19 mouse cellular contexts compared by ENCODE assay signal in the genomic region with DNA sequence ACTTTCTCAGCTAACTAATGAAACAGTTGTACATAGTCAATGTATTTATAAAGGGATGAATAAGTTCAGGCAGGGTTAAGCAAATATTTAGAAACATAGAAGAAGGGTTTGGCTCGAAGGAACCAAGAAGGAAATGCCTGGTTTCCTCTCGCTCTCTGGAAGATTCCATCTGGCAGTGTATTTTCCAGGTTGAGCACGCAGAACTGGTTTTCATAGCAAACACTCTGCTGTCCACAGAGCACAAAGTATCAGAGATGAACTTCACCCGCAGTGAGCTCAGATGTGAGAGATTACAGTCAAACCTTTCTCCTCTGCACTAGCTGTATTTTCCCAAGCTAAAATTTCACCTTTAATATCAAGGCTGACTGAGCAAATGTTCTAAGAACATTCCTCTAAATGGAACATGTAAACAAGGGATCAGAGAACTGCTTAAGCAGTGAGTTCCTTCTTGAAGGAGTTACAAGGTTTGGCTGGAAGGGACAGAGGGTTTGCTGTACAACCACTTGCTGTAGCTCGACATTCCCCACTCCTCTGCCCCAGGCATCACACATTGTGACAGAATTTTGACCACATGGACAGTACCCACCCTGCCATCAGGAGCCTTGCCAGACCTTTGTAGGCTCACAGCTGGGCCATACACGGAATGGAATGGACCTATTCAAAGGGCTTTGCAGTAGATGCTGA. TPM values are rescaled to one million over a fixed set of nuclear protein-coding genes. Genes with fewer than 3 reads are reported as not detected.
DNase-seq lines count a peak whose midpoint lies in the region; ATAC-seq and TF ChIP-seq lines count a peak whose summit lies in the region.
"Had no signal": no experiment of that assay in that cellular context is flagged by ENCODE, and none has a peak within 500 bp of the region (broad histone marks: within the 10 kb centered on the region; RNA-seq: fewer than 3 reads in every experiment).

No protein-coding gene starts in this region.

- DNase-seq in heart, adult 8-10 months (ENCODE audit: low spot score), result no peak
- DNase-seq in layer of hippocampus, adult 2 months (ENCODE audit: low spot score in 2 of 2), result no peak
- no peak for DNase-seq in layer of hippocampus, adult 9-10 months (ENCODE audit: low spot score)
- DNase-seq: adrenal gland, adult 8-10 months; cerebellum, adult 2 months; forebrain, postnatal 0 days; gastrocnemius, postnatal 14 days; heart, postnatal 14 days; left cerebral cortex, postnatal 4 days; thymus, postnatal 36 days had no signal

- H3K27ac ChIP-seq in heart, embryonic 15.5 days, result 0 out of 2 replicates have a peak overlapping the region, but pooled peaks have one; percentile 7
- peak overlapping the region; percentile 28; the same call in 1 of the 2 replicates for H3K27ac ChIP-seq in layer of hippocampus, adult 2 months
- peak overlapping the region; percentile 63 for H3K27ac ChIP-seq in intestine, embryonic 16.5 days (ENCODE audit: low read length)
- H3K27ac ChIP-seq in stomach, embryonic 14.5 days (ENCODE audit: low read length), result peak overlapping the region; percentile 71; the same call in 1 of the 2 replicates
- no peak overlapping the region for H3K27ac ChIP-seq in forebrain, embryonic 13.5 days
- H3K27ac ChIP-seq: liver, embryonic 14.5 days had no signal

- no peak for ATAC-seq in heart, embryonic 15.5 days (replicated peaks; ENCODE audit: insufficient number of reproducible peaks, insufficient read depth, low FRiP score, low read depth)
- peak; percentile 65 for ATAC-seq in intestine, embryonic 16.5 days
- peak; percentile 23; the same call in 1 of the 2 replicates for ATAC-seq in stomach, embryonic 14.5 days (ENCODE audit: insufficient number of reproducible peaks, insufficient read depth, low FRiP score, low read depth)
- ATAC-seq in forebrain, embryonic 13.5 days, result no peak
- ATAC-seq: forebrain, postnatal 0 days had no signal

- no peak overlapping the region for H3K4me3 ChIP-seq in heart, embryonic 15.5 days
- H3K4me3 ChIP-seq in layer of hippocampus, adult 2 months, result no peak overlapping the region
- H3K4me3 ChIP-seq in intestine, embryonic 16.5 days (ENCODE audit: low read length), result no peak overlapping the region
- no peak overlapping the region for H3K4me3 ChIP-seq in stomach, embryonic 14.5 days (ENCODE audit: low read depth, low read length)
- H3K4me3 ChIP-seq in forebrain, embryonic 13.5 days, result no peak overlapping the region
- H3K4me3 ChIP-seq: myocyte had no signal

- H3K4me2 ChIP-seq in heart, embryonic 15.5 days, result no peak overlapping the region
- no peak overlapping the region for H3K4me2 ChIP-seq in intestine, embryonic 16.5 days (ENCODE audit: low read depth, low read length)
- H3K4me2 ChIP-seq in stomach, embryonic 14.5 days (replicated peaks; ENCODE audit: low read depth, low read length), result no peak overlapping the region
- no peak overlapping the region for H3K4me2 ChIP-seq in forebrain, embryonic 13.5 days

- H3K9ac ChIP-seq in heart, embryonic 15.5 days, result no peak overlapping the region
- no peak overlapping the region for H3K9ac ChIP-seq in intestine, embryonic 16.5 days (ENCODE audit: low read depth, low read length)
- H3K9ac ChIP-seq in stomach, embryonic 14.5 days (replicated peaks; ENCODE audit: low read depth, low read length), result no peak overlapping the region
- H3K9ac ChIP-seq in forebrain, embryonic 13.5 days, result no peak overlapping the region
- H3K9ac ChIP-seq: forebrain, postnatal 0 days; liver, embryonic 14.5 days had no signal

- no peaks in the 10 kb centered on the region for H3K9me3 ChIP-seq in heart, embryonic 15.5 days (replicated peaks)
- H3K9me3 ChIP-seq in intestine, embryonic 16.5 days (ENCODE audit: control insufficient read depth, low read length), result no peaks in the 10 kb centered on the region
- no peaks in the 10 kb centered on the region for H3K9me3 ChIP-seq in stomach, embryonic 14.5 days (ENCODE audit: control insufficient read depth, low read depth, low read length)
- no peaks in the 10 kb centered on the region for H3K9me3 ChIP-seq in forebrain, embryonic 13.5 days (replicated peaks)
- H3K9me3 ChIP-seq: G1E had no signal

- TF ChIP-seq CTCF in layer of hippocampus, adult 2 months (conservative IDR thresholded peaks at IDR 0.05), result no peak

- H3K27me3 ChIP-seq in heart, embryonic 15.5 days, result no peaks in the 10 kb centered on the region
- no peaks in the 10 kb centered on the region for H3K27me3 ChIP-seq in intestine, embryonic 16.5 days (replicated peaks; ENCODE audit: control insufficient read depth, insufficient read depth, low read length)
- no peaks in the 10 kb centered on the region for H3K27me3 ChIP-seq in stomach, embryonic 14.5 days (ENCODE audit: control insufficient read depth, insufficient read depth, low read length)
- H3K27me3 ChIP-seq in forebrain, embryonic 13.5 days, result no peaks in the 10 kb centered on the region

- WGBS in heart, embryonic 15.5 days, result 61% methylated on average over 6 of the region's 6 CpGs
- 26% methylated on average over 6 of the region's 6 CpGs for WGBS in intestine, embryonic 16.5 days
- WGBS in stomach, embryonic 14.5 days, result 26% methylated on average over 6 of the region's 6 CpGs
- 84% methylated on average over 6 of the region's 6 CpGs for WGBS in forebrain, embryonic 13.5 days

- no peaks in the 10 kb centered on the region for H3K36me3 ChIP-seq in heart, embryonic 15.5 days
- no peaks in the 10 kb centered on the region for H3K36me3 ChIP-seq in intestine, embryonic 16.5 days (ENCODE audit: control insufficient read depth, insufficient read depth, low read length)
- H3K36me3 ChIP-seq in stomach, embryonic 14.5 days (ENCODE audit: control insufficient read depth, insufficient read depth, low read length), result no peaks in the 10 kb centered on the region
- no peaks in the 10 kb centered on the region; the same call in 1 of the 2 replicates for H3K36me3 ChIP-seq in forebrain, embryonic 13.5 days (ENCODE audit: poor library complexity, severe bottlenecking)
- H3K36me3 ChIP-seq: G1E had no signal

- no peaks in the 10 kb centered on the region for H3K4me1 ChIP-seq in heart, embryonic 15.5 days (replicated peaks)
- peaks cover 19% of the 10 kb centered on the region for H3K4me1 ChIP-seq in intestine, embryonic 16.5 days (ENCODE audit: control insufficient read depth, insufficient read depth, low read length)
- H3K4me1 ChIP-seq in stomach, embryonic 14.5 days (ENCODE audit: control insufficient read depth, insufficient read depth, low read length), result peaks cover 8% of the 10 kb centered on the region; the same call in 1 of the 2 replicates
- no peaks in the 10 kb centered on the region for H3K4me1 ChIP-seq in forebrain, embryonic 13.5 days

RNA-seq across cellular contexts. Expression of gene Agr2, which starts 15.8 kb away (rescaled TPM):
- polyA plus RNA-seq in heart, embryonic 15.5 days (2015; fragmentation: Nextera tagmentation; extraction: Ambion mirVana), result 1.2 and 2.2 TPM in 2 replicates
- total RNA-seq in heart, adult 8-10 months (2022), result under 1 TPM in 1 of 4 experiments, not detected in 3; 0.60 TPM
- total RNA-seq in layer of hippocampus, adult 2 months (2021), result not detected
- 408 and 430 TPM in 2 replicates for polyA plus RNA-seq in intestine, embryonic 16.5 days (2015; fragmentation: Nextera tagmentation; extraction: Ambion mirVana)
- polyA plus RNA-seq in stomach, embryonic 14.5 days (2014; fragmentation: Nextera tagmentation; extraction: Ambion mirVana), result 223 TPM in 2 replicates
- 1.5 TPM in 1 of 2 replicates, not detected in the other for polyA plus RNA-seq in forebrain, embryonic 13.5 days (2015; fragmentation: Nextera tagmentation; extraction: Ambion mirVana)
- total RNA-seq: adrenal gland, adult 8-10 months; forebrain, postnatal 0 days; gastrocnemius, postnatal 14 days; heart, postnatal 14 days; layer of hippocampus, postnatal 25 days; left cerebral cortex, postnatal 4 days; megakaryocyte-erythroid progenitor cell, adult 5-6 weeks had no signal
- polyA plus RNA-seq: cerebellum, adult 2 months; G1E; myocyte had no signal

RNA-seq across cellular contexts. Expression of gene Tspan13, which starts 33.8 kb away (rescaled TPM):
- polyA plus RNA-seq in heart, embryonic 15.5 days (2015; fragmentation: Nextera tagmentation; extraction: Ambion mirVana), result 57.9 and 65.1 TPM in 2 replicates
- 10 to 100 TPM; 34.4 to 50.7 (median 42.6) TPM for total RNA-seq in heart, adult 8-10 months (2022)
- 100 to 1,000 TPM; 261 to 264 TPM for total RNA-seq in layer of hippocampus, adult 2 months (2021)
- 151 and 157 TPM in 2 replicates for polyA plus RNA-seq in intestine, embryonic 16.5 days (2015; fragmentation: Nextera tagmentation; extraction: Ambion mirVana)
- polyA plus RNA-seq in stomach, embryonic 14.5 days (2014; fragmentation: Nextera tagmentation; extraction: Ambion mirVana), result 123 and 132 TPM in 2 replicates
- polyA plus RNA-seq in forebrain, embryonic 13.5 days (2015; fragmentation: Nextera tagmentation; extraction: Ambion mirVana), result 272 and 274 TPM in 2 replicates
- total RNA-seq: G1E had no signal

Comparison
In these comparisons a context has a peak if more than half of its experiments do, and no peak if none do; other contexts are left out.
1. ATAC-seq: peak in intestine, embryonic 16.5 days (single experiment) and stomach, embryonic 14.5 days (single experiment); none in heart, embryonic 15.5 days (single experiment) and forebrain, embryonic 13.5 days (single experiment).
2. RNA of gene Agr2, which starts 15.8 kb away (polyA plus RNA-seq): 408 to 430 TPM in intestine, embryonic 16.5 days and 223 TPM in stomach, embryonic 14.5 days; 1.5 TPM in forebrain, embryonic 13.5 days and 1.2 to 2.2 TPM in heart, embryonic 15.5 days; every median in the first group is over 10 times any median in the second.